Mouse (Mus musculus) cerebral cortex, adult 2 months (tissue): ENCODE data around the gene Omg.

Source experiments
- WGBS: fragments of 180-500 bp; shearing (Covaris S2); methylation state at CpG from one replicate; pipeline ENCODE4 v1.1.7; 2018; 5-methylcytosine and 5-hydroxymethylcytosine counted together

Gene Omg

GRCm38 (mm10) chr11:79503845-79504244 lies at the start of gene Omg:
Omg (minus strand) TSS chr11:79504084.
- 23% methylated on average over 8 of the region's 8 CpGs for WGBS

- 86% methylated on average over 1 of the region's 1 CpGs for WGBS
Measured at GRCm38 (mm10) chr11:79552622-79553021, 48.7 kb upstream of the Omg start.

GRCm38 (mm10) chr11:79536293-79536692 lies 32.4 kb upstream of the Omg start:
- WGBS, result over 99% methylated on average over 3 of the region's 3 CpGs

- 87% methylated on average over 4 of the region's 4 CpGs for WGBS
Measured at GRCm38 (mm10) chr11:79535554-79535953, 31.7 kb upstream of the Omg start.

GRCm38 (mm10) chr11:79533950-79534690 lies 30.2 kb upstream of the Omg start:
- WGBS, result 49% methylated on average over 8 of the region's 8 CpGs

GRCm38 (mm10) chr11:79533311-79533710 lies 29.4 kb upstream of the Omg start:
- WGBS, result 83% methylated on average over 6 of the region's 6 CpGs

GRCm38 (mm10) chr11:79531485-79531884 lies 27.6 kb upstream of the Omg start:
- 93% methylated on average over 4 of the region's 4 CpGs for WGBS

GRCm38 (mm10) chr11:79530774-79531173 lies 26.9 kb upstream of the Omg start:
- 63% methylated on average over 11 of the region's 11 CpGs for WGBS

- WGBS, result 39% methylated on average over 7 of the region's 7 CpGs
Measured at GRCm38 (mm10) chr11:79530333-79530761, 26.5 kb upstream of the Omg start, which contains the start of the genes Evi2 and Evi2a. Evi2 (minus strand) TSS chr11:79530589. Evi2a (minus strand) TSS chr11:79530609.

GRCm38 (mm10) chr11:79529736-79530135 lies 25.9 kb upstream of the Omg start:
- 77% methylated on average over 2 of the region's 2 CpGs for WGBS

- 83% methylated on average over 6 of the region's 6 CpGs for WGBS
Measured at GRCm38 (mm10) chr11:79529226-79529625, 25.3 kb upstream of the Omg start.

- WGBS, result 80% methylated on average over 3 of the region's 3 CpGs
Measured at GRCm38 (mm10) chr11:79528601-79529000, 24.7 kb upstream of the Omg start.

- WGBS, result 68% methylated on average over 5 of the region's 5 CpGs
Measured at GRCm38 (mm10) chr11:79527739-79528384, 24.0 kb upstream of the Omg start.

GRCm38 (mm10) chr11:79527015-79527738 lies 23.3 kb upstream of the Omg start:
- WGBS, result 43% methylated on average over 15 of the region's 15 CpGs

- 55% methylated on average over 3 of the region's 3 CpGs for WGBS
Measured at GRCm38 (mm10) chr11:79526549-79526948, 22.7 kb upstream of the Omg start.

- 78% methylated on average over 1 of the region's 1 CpGs for WGBS
Measured at GRCm38 (mm10) chr11:79524310-79524575, 20.4 kb upstream of the Omg start.

- WGBS, result 83% methylated on average over 10 of the region's 10 CpGs
Measured at GRCm38 (mm10) chr11:79523560-79524309, 19.9 kb upstream of the Omg start, which contains the start of gene Evi2b. Evi2b (minus strand) TSS chr11:79523762.

GRCm38 (mm10) chr11:79522944-79523343 lies 19.1 kb upstream of the Omg start:
- WGBS, result 93% methylated on average over 1 of the region's 1 CpGs

GRCm38 (mm10) chr11:79519878-79520291 lies 16.0 kb upstream of the Omg start:
- 32% methylated on average over 1 of the region's 1 CpGs for WGBS

GRCm38 (mm10) chr11:79519299-79519698 lies 15.4 kb upstream of the Omg start:
- WGBS, result 43% methylated on average over 6 of the region's 6 CpGs

- 93% methylated on average over 2 of the region's 2 CpGs for WGBS
Measured at GRCm38 (mm10) chr11:79515798-79516197, 11.9 kb upstream of the Omg start.

GRCm38 (mm10) chr11:79515331-79515730 lies 11.4 kb upstream of the Omg start:
- 63% methylated on average over 6 of the region's 6 CpGs for WGBS
